Comparison of ENCODE assay signal across 8 mouse cellular contexts in the genomic region with DNA sequence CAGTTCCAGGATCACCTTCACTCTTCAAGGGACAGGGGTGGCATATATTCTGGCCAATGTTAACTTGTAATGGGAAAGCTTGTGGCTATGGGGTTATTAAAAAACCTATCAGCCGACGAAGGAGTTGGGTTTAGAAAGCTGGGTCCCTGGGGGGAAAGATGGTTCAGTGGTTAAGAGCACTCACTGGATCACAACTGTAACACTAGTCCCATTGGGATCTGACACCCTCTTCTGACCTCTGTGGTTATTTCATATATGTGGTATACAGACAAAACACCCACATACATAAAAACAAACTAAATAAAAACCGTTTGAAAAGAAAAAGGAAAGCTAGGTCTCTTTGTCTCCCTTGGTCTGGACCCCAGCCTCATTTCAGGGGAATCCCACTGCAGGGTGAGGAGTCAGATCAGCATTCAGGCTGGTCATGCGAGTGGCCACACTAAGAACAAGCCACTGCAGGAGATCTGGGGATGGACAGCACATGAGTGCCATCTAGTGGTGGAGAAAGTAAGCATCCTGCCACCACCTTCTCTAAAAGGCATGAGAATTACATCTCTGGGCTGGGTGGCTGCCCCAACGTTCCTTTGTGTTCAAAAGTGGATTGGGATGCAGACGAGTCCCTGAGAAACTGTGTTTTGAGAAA. TPM values are rescaled to one million over a fixed set of nuclear protein-coding genes. Genes with fewer than 3 reads are reported as not detected.
DNase-seq lines count a peak whose midpoint lies in the region; ATAC-seq and TF ChIP-seq lines count a peak whose summit lies in the region.

No protein-coding gene starts in this region.

- peak; percentile 99 for TF ChIP-seq CTCF in cortical plate, adult 2 months (IDR thresholded peaks at IDR 0.05; ENCODE audit: extremely low read depth, insufficient read depth, low read length)

- H3K4me2 ChIP-seq in midbrain, embryonic 14.5 days (ENCODE audit: low read length): no peak overlapping the region

- DNase-seq in urinary bladder, postnatal 14 days (ENCODE audit: low spot score): peak; percentile 73
- DNase-seq in urinary bladder, postnatal 10 days (ENCODE audit: low spot score): no peak
- peak; percentile 53 for DNase-seq in gastrocnemius, postnatal 25 days
- DNase-seq in kidney, adult 18-20 months: peak; percentile 69
- DNase-seq in limb, embryonic 10.5 days (ENCODE audit: low spot score): peak; percentile 76
- peak; percentile 90 for DNase-seq in midbrain, embryonic 14.5 days
- peak; percentile 58 for DNase-seq in spleen, adult 12 weeks (ENCODE audit: low spot score)

- no peaks in the 10 kb centered on the region for H3K4me1 ChIP-seq in cortical plate, adult 2 months (ENCODE audit: control insufficient read depth, insufficient read depth, low read length)
- H3K4me1 ChIP-seq in limb, embryonic 10.5 days: peaks cover 5% of the 10 kb centered on the region; the same call in 1 of the 2 replicates
- no peaks in the 10 kb centered on the region for H3K4me1 ChIP-seq in midbrain, embryonic 14.5 days (ENCODE audit: control insufficient read depth, insufficient read depth, low read length)

- ATAC-seq in midbrain, embryonic 14.5 days (ENCODE audit: low FRiP score, low TSS enrichment): 0 out of 2 replicates have a peak, but pooled peaks have one; percentile 27

- H3K27ac ChIP-seq in cortical plate, adult 2 months (ENCODE audit: insufficient read depth, low read length): no peak overlapping the region
- H3K27ac ChIP-seq in limb, embryonic 10.5 days: no peak overlapping the region
- no peak overlapping the region for H3K27ac ChIP-seq in midbrain, embryonic 14.5 days (replicated peaks; ENCODE audit: low read depth, low read length)

- H3K4me3 ChIP-seq in cortical plate, adult 2 months (ENCODE audit: insufficient read depth, low read length): no peak overlapping the region
- no peak overlapping the region for H3K4me3 ChIP-seq in limb, embryonic 10.5 days
- no peak overlapping the region for H3K4me3 ChIP-seq in midbrain, embryonic 14.5 days (replicated peaks; ENCODE audit: low read depth, low read length)

- TF ChIP-seq POLR2A in cortical plate, adult 2 months (IDR thresholded peaks at IDR 0.05; ENCODE audit: extremely low read depth, insufficient read depth, low read length): no peak

- no peak overlapping the region for H3K9ac ChIP-seq in midbrain, embryonic 14.5 days (replicated peaks; ENCODE audit: low read length)

- H3K36me3 ChIP-seq in limb, embryonic 10.5 days: no peaks in the 10 kb centered on the region
- H3K36me3 ChIP-seq in midbrain, embryonic 14.5 days (ENCODE audit: control insufficient read depth, insufficient read depth, low read length): no peaks in the 10 kb centered on the region

- WGBS in limb, embryonic 10.5 days: 33% methylated on average over 6 of the region's 6 CpGs
- 34% methylated on average over 6 of the region's 6 CpGs for WGBS in midbrain, embryonic 14.5 days

- H3K27me3 ChIP-seq in limb, embryonic 10.5 days (ENCODE audit: low read depth, poor library complexity, severe bottlenecking): no peaks in the 10 kb centered on the region
- H3K27me3 ChIP-seq in midbrain, embryonic 14.5 days (ENCODE audit: control insufficient read depth, insufficient read depth, low read length): no peaks in the 10 kb centered on the region

- no peaks in the 10 kb centered on the region for H3K9me3 ChIP-seq in limb, embryonic 10.5 days (replicated peaks)
- no peaks in the 10 kb centered on the region for H3K9me3 ChIP-seq in midbrain, embryonic 14.5 days (ENCODE audit: control insufficient read depth, low read length)

RNA-seq across cellular contexts. Expression of gene Icam2, which starts 3.8 kb away (rescaled TPM):
- 6.8 and 9.5 TPM in 2 replicates for polyA plus RNA-seq in cortical plate, adult 2 months (2012; rRNA removed)
- 1 to 10 TPM; 4.3 to 7.2 TPM for total RNA-seq in gastrocnemius, postnatal 25 days (2021)
- polyA plus RNA-seq in limb, embryonic 10.5 days (2016; fragmentation: Nextera tagmentation; extraction: Ambion mirVana): 21.8 and 24.7 TPM in 2 replicates
- 8.1 and 12.4 TPM in 2 replicates for polyA plus RNA-seq in midbrain, embryonic 14.5 days (2014; fragmentation: Nextera tagmentation; extraction: Ambion mirVana)

RNA-seq across cellular contexts. Expression of gene Prr29, which starts 26.4 kb away (rescaled TPM):
- 0.28 and 0.88 TPM in 2 replicates for polyA plus RNA-seq in cortical plate, adult 2 months (2012; rRNA removed)
- 1 to 10 TPM; 7.0 to 8.0 TPM for total RNA-seq in gastrocnemius, postnatal 25 days (2021)
- not detected in 2 replicates for polyA plus RNA-seq in limb, embryonic 10.5 days (2016; fragmentation: Nextera tagmentation; extraction: Ambion mirVana)
- polyA plus RNA-seq in midbrain, embryonic 14.5 days (2014; fragmentation: Nextera tagmentation; extraction: Ambion mirVana): not detected in 2 replicates

RNA-seq across cellular contexts. Expression of gene Scn4a, which starts 38.6 kb away (rescaled TPM):
- polyA plus RNA-seq in cortical plate, adult 2 months (2012; rRNA removed): 0.02 and 0.04 TPM in 2 replicates
- 100 to 1,000 TPM; 310 to 342 TPM for total RNA-seq in gastrocnemius, postnatal 25 days (2021)
- polyA plus RNA-seq in limb, embryonic 10.5 days (2016; fragmentation: Nextera tagmentation; extraction: Ambion mirVana): 0.03 TPM in 1 of 2 replicates, not detected in the other
- polyA plus RNA-seq in midbrain, embryonic 14.5 days (2014; fragmentation: Nextera tagmentation; extraction: Ambion mirVana): not detected in 2 replicates
